24 mouse cellular contexts compared by ENCODE assay signal in the genomic region with DNA sequence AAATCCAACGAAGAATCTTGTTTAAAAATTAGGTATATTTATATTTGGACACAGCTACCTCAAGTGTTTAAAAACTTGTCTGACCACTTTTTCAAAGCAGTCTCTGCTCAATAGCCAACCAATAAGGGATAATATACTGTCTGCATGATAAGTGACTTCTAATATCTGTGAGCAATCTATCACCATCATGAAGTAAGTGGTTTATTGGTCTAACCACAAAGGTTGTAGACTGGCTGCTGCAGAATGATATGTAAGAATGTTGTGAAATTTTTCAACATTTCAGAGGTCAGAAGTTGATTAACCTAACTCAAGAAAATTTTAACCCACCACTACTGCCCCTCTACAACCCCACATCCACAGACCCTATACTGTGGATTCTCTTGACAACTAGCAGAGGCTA.
DNase-seq lines count a peak whose midpoint lies in the region; ATAC-seq and TF ChIP-seq lines count a peak whose summit lies in the region.
"Had no signal": no experiment of that assay in that cellular context is flagged by ENCODE, and none has a peak within 500 bp of the region (broad histone marks: within the 10 kb centered on the region; RNA-seq: fewer than 3 reads in every experiment).

No protein-coding gene starts in this region.

- no peak overlapping the region for H3K4me2 ChIP-seq in intestine, embryonic 16.5 days (ENCODE audit: low read depth, low read length)
- H3K4me2 ChIP-seq: embryonic facial prominence, embryonic 13.5 days; embryonic facial prominence, embryonic 15.5 days; forebrain, embryonic 12.5 days had no signal

- H3K27ac ChIP-seq in heart, adult 2 months, result no peak overlapping the region
- H3K27ac ChIP-seq in intestine, embryonic 16.5 days (ENCODE audit: low read length), result no peak overlapping the region
- H3K27ac ChIP-seq: embryonic facial prominence, embryonic 13.5 days; embryonic facial prominence, embryonic 15.5 days; forebrain, embryonic 10.5 days; forebrain, embryonic 12.5 days had no signal

- H3K9me3 ChIP-seq in intestine, embryonic 16.5 days (ENCODE audit: control insufficient read depth, low read length), result no peaks in the 10 kb centered on the region
- H3K9me3 ChIP-seq: embryonic facial prominence, embryonic 13.5 days; embryonic facial prominence, embryonic 15.5 days; forebrain, embryonic 10.5 days; forebrain, embryonic 12.5 days had no signal

- peak; percentile 7 for DNase-seq in heart, adult 11 months
- no peak for DNase-seq in heart, adult 2 months
- DNase-seq in 416B (ENCODE audit: low read depth), result peak; percentile 80
- DNase-seq in adrenal gland, adult (ENCODE audit: inconsistent age in 2 of 2, low spot score in 1 of 2), result no peak
- DNase-seq: adrenal gland, adult 2 months; adrenal gland, postnatal 10 days; adrenal gland, postnatal 25 days; cerebellum, adult 11 months; cerebellum, adult 18-20 months; cerebellum, adult 8-10 months; cerebellum, adult 9-11 months; cerebellum, postnatal 14 days; cerebellum, postnatal 36 days; embryo, embryonic 11 days had no signal

- H3K27me3 ChIP-seq in heart, adult 2 months (ENCODE audit: control insufficient read depth, insufficient read depth, low read length), result no peaks in the 10 kb centered on the region
- no peaks in the 10 kb centered on the region for H3K27me3 ChIP-seq in intestine, embryonic 16.5 days (replicated peaks; ENCODE audit: control insufficient read depth, insufficient read depth, low read length)
- H3K27me3 ChIP-seq: embryonic facial prominence, embryonic 13.5 days; embryonic facial prominence, embryonic 15.5 days; forebrain, embryonic 12.5 days; Patski had no signal

- H3K4me3 ChIP-seq in heart, adult 2 months, result no peak overlapping the region
- no peak overlapping the region for H3K4me3 ChIP-seq in intestine, embryonic 16.5 days (ENCODE audit: low read length)
- H3K4me3 ChIP-seq: embryonic facial prominence, embryonic 13.5 days; embryonic facial prominence, embryonic 15.5 days; erythroblast, embryonic 14.5 days; forebrain, embryonic 10.5 days; forebrain, embryonic 12.5 days had no signal

- no peak for TF ChIP-seq CTCF in heart, adult 2 months (IDR thresholded peaks at IDR 0.05)

- 53% methylated on average over 1 of the region's 1 CpGs for WGBS in heart, adult 2 months
- WGBS in intestine, embryonic 16.5 days, result 72% methylated on average over 1 of the region's 1 CpGs

- intact Hi-C loops in heart, adult 2 months (cut with DNase I), result no loop called here

- H3K79me2 ChIP-seq in heart, adult 2 months (replicated peaks; ENCODE audit: control insufficient read depth, insufficient read depth, low read length), result no peaks in the 10 kb centered on the region

- peak; percentile 83 for ATAC-seq in intestine, embryonic 16.5 days
- ATAC-seq: activated CD4-positive, CD25-positive, alpha-beta regulatory T cell, adult 4 months; forebrain, embryonic 14.5 days; forebrain, embryonic 16.5 days; Patski had no signal

- no peak for TF ChIP-seq EP300 in heart, adult 2 months (IDR thresholded peaks at IDR 0.05; ENCODE audit: insufficient read depth, low read depth, low read length)

- TF ChIP-seq POLR2A in heart, adult 2 months (IDR thresholded peaks at IDR 0.05; ENCODE audit: insufficient read depth, low read depth, low read length), result no peak

- H3K9ac ChIP-seq in heart, adult 2 months (ENCODE audit: low read depth, low read length), result no peak overlapping the region
- no peak overlapping the region for H3K9ac ChIP-seq in intestine, embryonic 16.5 days (ENCODE audit: low read depth, low read length)
- H3K9ac ChIP-seq: embryonic facial prominence, embryonic 13.5 days; embryonic facial prominence, embryonic 15.5 days; forebrain, embryonic 12.5 days had no signal

- H3K4me1 ChIP-seq in heart, adult 2 months (ENCODE audit: control insufficient read depth, insufficient read depth, low read length), result no peaks in the 10 kb centered on the region
- H3K4me1 ChIP-seq in intestine, embryonic 16.5 days (ENCODE audit: control insufficient read depth, insufficient read depth, low read length), result no peaks in the 10 kb centered on the region
- H3K4me1 ChIP-seq: embryonic facial prominence, embryonic 13.5 days; embryonic facial prominence, embryonic 15.5 days; forebrain, embryonic 10.5 days; forebrain, embryonic 12.5 days had no signal

- H3K36me3 ChIP-seq in heart, adult 2 months (ENCODE audit: control insufficient read depth, insufficient read depth, low read length), result no peaks in the 10 kb centered on the region
- no peaks in the 10 kb centered on the region for H3K36me3 ChIP-seq in intestine, embryonic 16.5 days (ENCODE audit: control insufficient read depth, insufficient read depth, low read length)
- H3K36me3 ChIP-seq: embryonic facial prominence, embryonic 13.5 days; embryonic facial prominence, embryonic 15.5 days; forebrain, embryonic 10.5 days; forebrain, embryonic 12.5 days had no signal

Comparison
In these comparisons a context has a peak if more than half of its experiments do, and no peak if none do; other contexts are left out.
1. DNase-seq: peak in heart, adult 11 months (single experiment) and 416B (single experiment); none in heart, adult 2 months (0 of 2) and adrenal gland, adult (0 of 2).